Mouse (Mus musculus) layer of hippocampus, postnatal 25 days (tissue): Measurements from ENCODE around the gene Wnt5b. TPM values are rescaled to one million over a fixed set of nuclear protein-coding genes. Genes with fewer than 3 reads are reported as not detected.

Source experiments
- DNase-seq, 2 experiments: peaks; one replicate each; pipeline ENCODE4 v3.0.0; 2022; ENCODE audit warnings: mixed read lengths in 2 of 2, low spot score in 1 of 2; ENCODE audit errors: extremely low spot score in 1 of 2
- total RNA-seq, 2 experiments: library from RNA; stranded (reverse); gene quantifications; 2 replicates each; pipeline ENCODE4 v1.2.3; 2021

Wnt5b gene
- total RNA-seq, 2 experiments from 2014 or later = 1.9 to 2.0 TPM

- no peak for DNase-seq
These were observed 123.8 kb downstream of the Wnt5b start for GRCm38 (mm10) chr6:119420357-119420756.

GRCm38 (mm10) chr6:119419412-119419811 is 124.7 kb downstream of the Wnt5b start:
- DNase-seq = no peak

- DNase-seq = no peak
These were observed 125.5 kb downstream of the Wnt5b start for GRCm38 (mm10) chr6:119418392-119419251.

- DNase-seq = no peak
These were observed 126.3 kb downstream of the Wnt5b start for GRCm38 (mm10) chr6:119417821-119418220.

GRCm38 (mm10) chr6:119417354-119417753 is 126.8 kb downstream of the Wnt5b start, which contains the start of gene Adipor2:
Adipor2 (minus strand) TSS chr6:119417704.
- DNase-seq = no peak

GRCm38 (mm10) chr6:119416643-119417042 is 127.5 kb downstream of the Wnt5b start:
- no peak for DNase-seq

- no peak for DNase-seq
These were observed 129.7 kb downstream of the Wnt5b start for GRCm38 (mm10) chr6:119414262-119415043.

- no peak for DNase-seq
These were observed 131.6 kb downstream of the Wnt5b start for GRCm38 (mm10) chr6:119412588-119412987.

- DNase-seq = no peak
These were observed 132.6 kb downstream of the Wnt5b start for GRCm38 (mm10) chr6:119411511-119411910.

- DNase-seq = no peak
These were observed 134.4 kb downstream of the Wnt5b start for GRCm38 (mm10) chr6:119409766-119410165.

GRCm38 (mm10) chr6:119408582-119408981 is 135.6 kb downstream of the Wnt5b start:
- DNase-seq = no peak

GRCm38 (mm10) chr6:119407818-119408217 is 136.3 kb downstream of the Wnt5b start:
- no peak for DNase-seq

GRCm38 (mm10) chr6:119406528-119406927 is 137.6 kb downstream of the Wnt5b start:
- DNase-seq = no peak

GRCm38 (mm10) chr6:119405310-119405709 is 138.8 kb downstream of the Wnt5b start:
- DNase-seq = no peak

GRCm38 (mm10) chr6:119404854-119405253 is 139.3 kb downstream of the Wnt5b start:
- no peak for DNase-seq

GRCm38 (mm10) chr6:119402976-119403375 is 141.2 kb downstream of the Wnt5b start:
- no peak for DNase-seq

- no peak for DNase-seq
These were observed 142.4 kb downstream of the Wnt5b start for GRCm38 (mm10) chr6:119401545-119402304.

GRCm38 (mm10) chr6:119400649-119401048 is 143.5 kb downstream of the Wnt5b start:
- no peak for DNase-seq

- no peak for DNase-seq
These were observed 144.8 kb downstream of the Wnt5b start for GRCm38 (mm10) chr6:119399371-119399770.

GRCm38 (mm10) chr6:119396309-119396634 is 147.9 kb downstream of the Wnt5b start:
- DNase-seq = no peak
